Mouse (Mus musculus) megakaryocyte-erythroid progenitor cell, adult 5-6 weeks (primary cell): ENCODE data around the gene Gm7970. TPM values are rescaled to one million over a fixed set of nuclear protein-coding genes. Genes with fewer than 3 reads are reported as not detected.
"Not testable (repeated sequence)": the region's sequence is repeated elsewhere in the genome, so short reads cannot be mapped to it uniquely, and the experiment has no call there.

Experiments used
- ATAC-seq: replicated peaks from 2 replicates; pipeline ENCODE4 v1.8.0; 2016; ENCODE audit warnings: mild to moderate bottlenecking, inconsistent platforms; ENCODE audit not compliant: severe bottlenecking, poor library complexity, low FRiP score, low TSS enrichment
- total RNA-seq, 2 experiments: library from RNA; stranded (forward) in 1 of 2; stranded (reverse) in 1 of 2; fragments of 200-1000, 215-1000 nt in 1 of 2; fragments of >200 nt in 1 of 2; fragmentation: Nextera tagmentation in 1 of 2; gene quantifications; 2 replicates each; pipeline ENCODE4 v1.2.3; 2014 to 2017

Gm7970 gene
- not detected in 2 replicates for total RNA-seq (2014; fragmentation: Nextera tagmentation)
- total RNA-seq (2017) = not detected in 2 replicates

GRCm38 (mm10) chr14:41555483-41555882, at the start of gene Gm7970:
Gene Gm7970 (minus strand): TSS chr14:41555583.
- not testable (repeated sequence) for ATAC-seq

- not testable (repeated sequence) for ATAC-seq
Measured at GRCm38 (mm10) chr14:41600935-41601334, 45.6 kb upstream of the Gm7970 start.

DNA sequence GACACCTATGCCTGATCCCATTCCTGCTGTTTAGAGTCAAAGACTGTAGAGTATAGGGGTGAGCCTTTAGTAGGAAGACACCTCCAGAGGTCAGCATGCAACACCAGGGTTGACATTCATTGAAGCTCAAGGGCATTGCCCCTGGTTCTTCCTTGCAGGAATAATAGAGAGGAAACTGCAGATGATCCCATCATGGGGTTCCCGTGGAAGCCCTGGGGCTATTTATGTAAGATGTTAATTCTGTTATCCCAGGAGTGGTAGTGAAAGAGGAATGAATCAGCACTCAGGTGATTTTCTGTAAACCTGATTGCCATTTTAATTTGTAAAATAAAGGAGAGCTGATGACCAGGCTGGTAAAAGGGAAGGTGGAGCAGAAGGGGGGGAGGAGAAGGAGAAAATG, 31.0 kb upstream of the Gm7970 start:
- ATAC-seq = not testable (repeated sequence)

- not testable (repeated sequence) for ATAC-seq
Measured at GRCm38 (mm10) chr14:41572911-41573310, 17.5 kb upstream of the Gm7970 start, which contains the start of gene 1700049E17Rik2. Gene 1700049E17Rik2 (plus strand): TSS chr14:41573211.

- not testable (repeated sequence) for ATAC-seq
Measured at GRCm38 (mm10) chr14:41524695-41525094, 30.7 kb downstream of the Gm7970 start.

GRCm38 (mm10) chr14:41520683-41521082, 34.7 kb downstream of the Gm7970 start:
- not testable (repeated sequence) for ATAC-seq

Other genes with a start within 250 kb of the Gm7970 start
- gene Gm5798, start 207.0 kb downstream of the Gm7970 start, total RNA-seq (2014; fragmentation: Nextera tagmentation) = not detected in 2 replicates
- not detected in 2 replicates for gene Gm5798, start 207.0 kb downstream of the Gm7970 start, total RNA-seq (2017)
- gene Gm7945, start 169.2 kb downstream of the Gm7970 start, total RNA-seq (2014; fragmentation: Nextera tagmentation) = not detected in 2 replicates
- not detected in 2 replicates for gene Gm7945, start 169.2 kb downstream of the Gm7970 start, total RNA-seq (2017)
- not detected in 2 replicates for gene Gm6482, start 147.3 kb downstream of the Gm7970 start, total RNA-seq (2014; fragmentation: Nextera tagmentation)
- gene Gm6482, start 147.3 kb downstream of the Gm7970 start, total RNA-seq (2017) = not detected in 2 replicates
- gene Gm7954, start 102.1 kb downstream of the Gm7970 start, total RNA-seq (2014; fragmentation: Nextera tagmentation) = not detected in 2 replicates
- gene Gm7954, start 102.1 kb downstream of the Gm7970 start, total RNA-seq (2017) = not detected in 2 replicates
- not detected in 2 replicates for gene Gm3486, start 66.1 kb downstream of the Gm7970 start, total RNA-seq (2014; fragmentation: Nextera tagmentation)
- not detected in 2 replicates for gene Gm3486, start 66.1 kb downstream of the Gm7970 start, total RNA-seq (2017)
- not detected in 2 replicates for gene 1700049E17Rik2, start 17.6 kb upstream of the Gm7970 start, total RNA-seq (2014; fragmentation: Nextera tagmentation)
- not detected in 2 replicates for gene 1700049E17Rik2, start 17.6 kb upstream of the Gm7970 start, total RNA-seq (2017)
- not detected in 2 replicates for gene Gm3072, start 69.0 kb upstream of the Gm7970 start, total RNA-seq (2014; fragmentation: Nextera tagmentation)
- gene Gm3072, start 69.0 kb upstream of the Gm7970 start, total RNA-seq (2017) = not detected in 2 replicates
- not detected in 2 replicates for gene Gm3676, start 90.9 kb upstream of the Gm7970 start, total RNA-seq (2014; fragmentation: Nextera tagmentation)
- not detected in 2 replicates for gene Gm3676, start 90.9 kb upstream of the Gm7970 start, total RNA-seq (2017)
- not detected in 2 replicates for gene Gm8068, start 146.3 kb upstream of the Gm7970 start, total RNA-seq (2014; fragmentation: Nextera tagmentation)
- not detected in 2 replicates for gene Gm8068, start 146.3 kb upstream of the Gm7970 start, total RNA-seq (2017)
- gene Gm7929, start 195.0 kb upstream of the Gm7970 start, total RNA-seq (2014; fragmentation: Nextera tagmentation) = not detected in 2 replicates
- not detected in 2 replicates for gene Gm7929, start 195.0 kb upstream of the Gm7970 start, total RNA-seq (2017)
- not detected in 2 replicates for gene Gm47189, start 216.9 kb upstream of the Gm7970 start, total RNA-seq (2014; fragmentation: Nextera tagmentation)
- gene Gm47189, start 216.9 kb upstream of the Gm7970 start, total RNA-seq (2017) = not detected in 2 replicates